Mouse (Mus musculus): Measurements from ENCODE around the gene Uri1. TPM values are rescaled to one million over a fixed set of nuclear protein-coding genes. Genes with fewer than 3 reads are reported as not detected.

Uri1 gene
- 23.0 and 24.8 TPM in 2 replicates for polyA plus RNA-seq (2021; fragmentation: Nextera tagmentation)
- long read RNA-seq, experiment 1, transcript Uri1-201 (11 exons, 3,441 nt), result major isoform, 44 of 91 reads
- long read RNA-seq, experiment 1, partial matches to known transcripts, result 31 of 91 reads
- long read RNA-seq, experiment 1, other reads (novel, unspliced or antisense), result 16 of 91 reads
- long read RNA-seq, experiment 2, transcript Uri1-201 (11 exons, 3,441 nt), result major isoform, 359 of 417 reads
- long read RNA-seq, experiment 2, partial matches to known transcripts, result 12 of 417 reads
- long read RNA-seq, experiment 2, other reads (novel, unspliced or antisense), result 45 of 417 reads

DNA sequence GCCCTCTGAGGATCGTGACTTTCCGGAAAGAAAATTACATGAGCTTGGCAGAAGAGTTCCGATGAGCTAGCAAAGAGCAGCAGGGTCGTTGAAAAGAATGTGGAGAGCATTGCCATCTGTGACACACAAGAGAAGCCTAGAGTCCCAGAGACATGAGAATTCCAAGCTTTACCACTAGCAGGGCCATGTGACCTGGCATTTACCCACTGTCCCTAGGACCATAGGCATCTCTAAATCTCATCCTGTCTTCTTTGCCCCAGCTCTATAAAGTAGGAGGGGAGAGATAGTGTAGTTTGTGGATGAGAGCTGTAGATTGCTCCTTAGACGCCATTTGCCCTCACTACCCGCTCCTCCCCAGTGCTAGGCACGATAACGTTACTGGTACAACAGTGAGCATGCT lies at the start of gene Uri1:
TSS of gene Uri1 (minus strand) at position 101 of the 400 bp plus-strand sequence.

Other genes with a start within 250 kb of the Uri1 start
- gene Zfp536, start 249.9 kb downstream of the Uri1 start, polyA plus RNA-seq (2021; fragmentation: Nextera tagmentation), result 9.5 and 9.8 TPM in 2 replicates
- gene Ccne1, start 84.0 kb upstream of the Uri1 start, polyA plus RNA-seq (2021; fragmentation: Nextera tagmentation), result 15.0 and 20.4 TPM in 2 replicates
- 17.8 and 23.2 TPM in 2 replicates for gene 1600014C10Rik, start 159.7 kb upstream of the Uri1 start, polyA plus RNA-seq (2021; fragmentation: Nextera tagmentation)
- 1.4 and 1.7 TPM in 2 replicates for gene Plekhf1, start 204.5 kb upstream of the Uri1 start, polyA plus RNA-seq (2021; fragmentation: Nextera tagmentation)
- 18.3 and 20.7 TPM in 2 replicates for gene Pop4, start 247.9 kb upstream of the Uri1 start, polyA plus RNA-seq (2021; fragmentation: Nextera tagmentation)

Data from layer of hippocampus, adult 6 months (tissue).